Mouse (Mus musculus): ENCODE results near the gene Rgs7.

Gene Rgs7

GRCm38 (mm10) chr1:175491861-175492682 is at the start of gene Rgs7:
Gene Rgs7 (minus strand): TSS chr1:175492500.
- DNase-seq (ENCODE audit: low spot score in 2 of 2), result peak in 1 of 2 experiments; percentile 70

GRCm38 (mm10) chr1:175540700-175541099 is 48.4 kb upstream of the Rgs7 start:
- DNase-seq (ENCODE audit: low spot score in 2 of 2), result no peak

- DNase-seq (ENCODE audit: low spot score in 2 of 2), result no peak
Measured at GRCm38 (mm10) chr1:175537321-175537720, 45.0 kb upstream of the Rgs7 start.

- no peak for DNase-seq (ENCODE audit: low spot score in 2 of 2)
Measured at GRCm38 (mm10) chr1:175529858-175530257, 37.6 kb upstream of the Rgs7 start.

- DNase-seq (ENCODE audit: low spot score in 2 of 2), result no peak
Measured at GRCm38 (mm10) chr1:175524626-175525294, 32.5 kb upstream of the Rgs7 start.

GRCm38 (mm10) chr1:175523572-175523971 is 31.3 kb upstream of the Rgs7 start:
- DNase-seq (ENCODE audit: low spot score in 2 of 2), result no peak

GRCm38 (mm10) chr1:175514543-175514942 is 22.2 kb upstream of the Rgs7 start:
- no peak for DNase-seq (ENCODE audit: low spot score in 2 of 2)

GRCm38 (mm10) chr1:175512173-175512572 is 19.9 kb upstream of the Rgs7 start:
- no peak for DNase-seq (ENCODE audit: low spot score in 2 of 2)

- DNase-seq (ENCODE audit: low spot score in 2 of 2), result no peak
Measured at GRCm38 (mm10) chr1:175509989-175510388, 17.7 kb upstream of the Rgs7 start.

GRCm38 (mm10) chr1:175492683-175493043 is 363 bp upstream of the Rgs7 start:
- DNase-seq (ENCODE audit: low spot score in 2 of 2), result no peak

- DNase-seq (ENCODE audit: low spot score in 2 of 2), result no peak
Measured at GRCm38 (mm10) chr1:175491511-175491860, 814 bp downstream of the Rgs7 start.

- DNase-seq (ENCODE audit: low spot score in 2 of 2), result no peak
Measured at GRCm38 (mm10) chr1:175485109-175485508, 7.2 kb downstream of the Rgs7 start.

GRCm38 (mm10) chr1:175473060-175473459 is 19.2 kb downstream of the Rgs7 start:
- no peak for DNase-seq (ENCODE audit: low spot score in 2 of 2)

- DNase-seq (ENCODE audit: low spot score in 2 of 2), result no peak
Measured at GRCm38 (mm10) chr1:175469087-175469788, 23.1 kb downstream of the Rgs7 start.

GRCm38 (mm10) chr1:175464566-175464965 is 27.7 kb downstream of the Rgs7 start:
- no peak for DNase-seq (ENCODE audit: low spot score in 2 of 2)

- peak in 1 of 2 experiments; percentile 60 for DNase-seq (ENCODE audit: low spot score in 2 of 2)
Measured at GRCm38 (mm10) chr1:175462351-175462750, 29.9 kb downstream of the Rgs7 start.

GRCm38 (mm10) chr1:175454041-175454636 is 38.2 kb downstream of the Rgs7 start:
- DNase-seq (ENCODE audit: low spot score in 2 of 2), result no peak

GRCm38 (mm10) chr1:175448017-175448416 is 44.3 kb downstream of the Rgs7 start:
- no peak for DNase-seq (ENCODE audit: low spot score in 2 of 2)

- no peak for DNase-seq (ENCODE audit: low spot score in 2 of 2)
Measured at GRCm38 (mm10) chr1:175442939-175443338, 49.4 kb downstream of the Rgs7 start.

GRCm38 (mm10) chr1:175442025-175442424 is 50.3 kb downstream of the Rgs7 start:
- DNase-seq (ENCODE audit: low spot score in 2 of 2), result peak; percentile 59 to 68

- DNase-seq (ENCODE audit: low spot score in 2 of 2), result no peak
Measured at GRCm38 (mm10) chr1:175433622-175434204, 58.6 kb downstream of the Rgs7 start.

- no peak for DNase-seq (ENCODE audit: low spot score in 2 of 2)
Measured at GRCm38 (mm10) chr1:175433128-175433527, 59.2 kb downstream of the Rgs7 start.
